Mouse (Mus musculus) kidney, adult 8-10 months (tissue): ENCODE measurements around the gene Map4k3.
"Not testable (repeated sequence)": the region's sequence is repeated elsewhere in the genome, so short reads cannot be mapped to it uniquely, and the experiment has no call there.

Experiments used
- DNase-seq, 2 experiments: peaks; one replicate each; pipeline ENCODE4 v3.0.0; 2022

Gene Map4k3

DNA sequence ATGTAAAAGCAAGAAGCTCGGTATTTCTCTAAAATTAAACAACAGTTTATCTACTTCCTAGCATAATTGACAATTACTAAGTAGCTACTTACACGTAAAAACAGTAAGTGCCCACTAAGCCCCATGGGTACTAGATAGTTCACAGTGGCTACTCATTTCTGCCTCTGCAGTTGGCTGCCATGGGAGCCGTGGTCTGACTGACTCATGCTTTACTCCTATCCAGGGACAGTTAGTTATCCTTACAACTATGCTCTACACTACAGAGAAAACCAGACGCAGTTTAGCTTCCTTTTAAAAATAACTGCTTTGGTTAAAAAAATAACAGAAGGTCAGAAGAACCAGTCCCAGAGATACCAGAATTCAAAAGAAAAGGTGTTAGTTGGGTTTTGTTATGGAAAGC, 106.6 kb downstream of the Map4k3 start:
- DNase-seq, result no peak

DNA sequence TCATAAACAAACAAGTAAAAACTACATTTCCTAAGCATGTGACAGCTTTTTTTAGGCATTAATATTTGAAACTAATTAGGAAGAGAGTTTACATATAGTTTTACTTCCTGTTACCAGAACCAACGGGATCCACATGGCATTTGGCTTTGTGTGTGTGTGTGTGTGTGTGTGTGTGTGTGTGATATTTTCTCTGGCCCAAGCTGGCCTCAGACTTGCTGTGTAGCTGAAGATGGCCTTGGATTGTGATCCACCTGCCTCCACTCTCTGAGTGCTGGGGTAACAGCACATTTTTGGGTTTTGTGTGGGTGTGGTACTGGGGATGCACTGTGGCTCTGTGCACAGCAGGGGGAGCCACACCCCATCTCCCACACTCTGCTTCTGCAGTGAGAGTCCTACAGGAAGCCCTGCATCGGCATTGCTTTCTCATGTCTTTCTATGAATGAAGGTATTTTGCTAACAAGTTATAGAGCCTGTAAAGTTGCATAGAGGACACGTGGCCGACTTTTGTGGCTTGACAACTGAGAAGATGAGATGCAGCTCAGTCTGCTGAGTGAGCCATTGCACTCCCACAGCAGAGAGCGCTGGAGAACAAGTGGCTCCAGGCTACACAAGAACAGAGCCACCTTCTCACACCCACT, 107.4 kb downstream of the Map4k3 start:
- DNase-seq, result peak; percentile 35 to 59

DNA sequence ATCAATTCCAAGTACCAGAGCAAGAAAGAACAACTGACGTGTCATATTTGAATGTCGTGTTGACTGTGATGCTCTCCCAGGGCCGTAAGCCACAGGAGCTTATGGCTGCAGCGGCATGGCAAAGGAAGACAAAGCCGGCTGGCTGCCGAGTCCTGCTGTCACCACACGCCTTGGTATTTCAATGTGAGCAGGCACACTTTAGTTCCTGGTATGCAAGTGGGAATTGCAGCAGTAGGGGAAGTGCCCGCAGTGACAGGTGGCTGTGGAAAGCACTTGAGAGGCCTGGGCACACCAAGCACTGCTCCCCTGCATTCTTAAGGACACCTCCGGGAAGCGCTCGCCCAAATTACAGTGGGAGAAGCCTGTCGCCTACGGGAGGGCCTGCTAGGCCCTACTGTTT, 108.7 kb downstream of the Map4k3 start:
- no peak for DNase-seq

DNA sequence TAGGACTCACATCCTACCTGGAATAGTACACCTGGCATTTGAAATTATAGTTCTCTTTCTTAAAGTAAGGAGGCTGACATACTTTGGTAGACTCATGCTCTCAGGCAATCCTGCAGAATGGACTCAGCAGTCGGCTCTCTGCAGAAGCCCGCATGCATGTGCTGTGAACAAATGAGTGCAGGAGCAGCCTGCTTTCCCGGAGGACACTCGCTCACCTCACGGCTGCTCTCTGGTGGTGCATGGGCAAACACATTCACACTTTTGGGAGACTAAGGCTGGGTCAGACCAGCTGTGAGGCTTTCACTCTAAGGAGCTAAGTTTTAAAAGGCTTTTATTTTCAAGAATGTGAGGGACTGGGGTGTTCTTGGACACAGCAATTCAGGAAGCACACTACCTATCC, 109.4 kb downstream of the Map4k3 start:
- DNase-seq, result no peak

DNA sequence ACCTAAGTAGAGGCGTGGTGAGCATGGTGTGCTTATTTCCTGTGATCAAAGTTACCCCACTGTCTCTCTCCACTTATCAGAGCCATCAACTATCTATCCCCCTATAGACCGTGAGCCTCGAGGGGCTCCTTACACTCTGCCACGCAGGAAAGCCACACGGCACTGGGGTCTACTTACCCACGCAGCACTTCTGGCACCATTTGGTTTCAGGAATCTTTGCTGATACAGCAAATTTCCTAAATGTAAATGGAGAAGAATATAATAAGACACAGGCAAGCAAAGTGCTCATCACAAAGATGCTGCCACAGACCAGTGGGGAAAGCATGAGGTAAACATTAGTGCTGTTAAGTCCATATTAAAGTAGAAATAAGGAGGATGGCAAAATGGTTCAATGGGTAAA, 124.5 kb downstream of the Map4k3 start:
- no peak for DNase-seq

DNA sequence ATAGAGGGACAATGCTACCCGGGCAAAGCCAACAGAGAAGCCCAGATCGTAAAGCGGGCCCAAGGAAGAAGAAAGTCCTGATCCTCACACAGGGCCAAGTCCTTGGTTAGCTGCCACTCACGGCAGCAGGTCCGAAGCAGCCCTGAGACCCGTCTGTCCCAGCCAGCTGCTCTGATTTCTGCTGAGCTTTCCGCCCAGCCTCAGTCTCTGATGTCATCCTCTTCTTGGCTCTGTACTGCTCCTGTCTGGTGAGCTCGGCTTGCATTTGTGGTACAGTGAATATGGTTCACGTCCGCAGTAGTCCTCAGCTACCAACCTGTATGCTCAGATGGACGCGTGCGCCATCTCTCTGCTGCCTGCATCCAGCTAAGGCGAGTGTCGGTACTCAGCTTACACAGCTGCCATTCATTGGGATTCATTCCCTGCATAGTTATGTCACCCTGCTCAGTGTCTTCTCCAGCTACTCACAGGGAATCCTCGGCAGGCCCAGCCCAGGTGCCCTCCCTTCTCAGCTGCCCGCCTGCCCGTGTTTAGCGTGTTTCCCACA, 125.1 kb downstream of the Map4k3 start:
- no peak for DNase-seq

DNA sequence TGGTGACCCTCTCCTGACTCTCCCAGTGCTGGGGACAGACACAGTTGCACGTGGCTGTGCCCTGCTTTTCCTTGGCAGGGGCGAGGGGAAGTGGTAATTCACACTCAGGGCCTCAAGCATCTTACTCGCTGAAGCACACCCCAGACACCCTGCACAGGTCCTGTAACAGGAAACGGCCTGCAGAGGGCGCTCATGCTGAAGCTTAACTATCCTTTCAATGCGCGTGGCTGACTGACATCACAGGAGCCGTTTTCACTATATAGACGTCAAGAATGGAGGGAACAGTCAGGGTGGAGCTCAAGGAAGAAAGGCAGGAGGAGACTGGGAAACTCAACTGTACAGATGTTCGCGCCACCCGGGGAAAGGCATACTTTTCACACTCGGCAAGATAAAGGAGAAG, 126.9 kb downstream of the Map4k3 start:
- DNase-seq, result peak in 1 of 2 experiments; percentile 13

DNA sequence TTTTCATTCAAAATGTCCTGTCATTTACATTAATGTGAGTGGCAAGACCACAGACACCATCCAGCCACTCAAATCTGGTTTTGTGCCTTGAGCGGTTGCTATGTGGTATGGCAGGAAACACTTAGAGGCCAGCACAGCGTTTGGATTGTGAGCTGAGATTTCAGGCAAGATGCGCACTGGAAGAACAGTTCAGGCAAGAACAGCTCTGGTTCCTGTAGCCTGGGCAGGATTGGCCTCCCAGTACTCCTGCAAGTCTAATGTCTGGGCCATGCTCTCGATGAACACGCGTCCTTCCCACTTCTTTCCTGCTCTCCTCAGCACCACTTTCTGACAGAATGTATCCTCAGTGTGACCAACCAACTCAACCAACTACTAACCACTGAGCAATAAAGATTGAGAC, 145.2 kb downstream of the Map4k3 start:
- no peak for DNase-seq

DNA sequence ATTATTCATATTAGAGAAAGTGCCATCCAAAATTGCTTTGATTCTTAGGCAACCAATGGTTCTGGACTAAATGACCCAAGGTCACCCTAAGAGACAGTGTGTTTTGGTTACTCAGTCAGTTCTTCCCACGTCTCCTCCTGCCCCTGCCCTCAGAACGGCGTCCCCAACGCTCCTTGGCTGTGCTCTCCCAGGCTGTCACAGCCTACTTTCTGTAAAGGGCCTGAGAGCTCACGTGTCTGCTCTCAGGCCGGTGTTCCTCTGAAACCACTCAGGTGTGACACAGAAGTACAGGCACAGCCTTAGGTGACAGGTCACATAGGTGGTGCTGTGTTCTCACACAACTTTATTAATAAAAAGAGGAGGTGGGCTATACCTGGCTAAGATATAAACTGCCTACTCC, 148.4 kb downstream of the Map4k3 start:
- DNase-seq, result peak in 1 of 2 experiments; percentile 23

DNA sequence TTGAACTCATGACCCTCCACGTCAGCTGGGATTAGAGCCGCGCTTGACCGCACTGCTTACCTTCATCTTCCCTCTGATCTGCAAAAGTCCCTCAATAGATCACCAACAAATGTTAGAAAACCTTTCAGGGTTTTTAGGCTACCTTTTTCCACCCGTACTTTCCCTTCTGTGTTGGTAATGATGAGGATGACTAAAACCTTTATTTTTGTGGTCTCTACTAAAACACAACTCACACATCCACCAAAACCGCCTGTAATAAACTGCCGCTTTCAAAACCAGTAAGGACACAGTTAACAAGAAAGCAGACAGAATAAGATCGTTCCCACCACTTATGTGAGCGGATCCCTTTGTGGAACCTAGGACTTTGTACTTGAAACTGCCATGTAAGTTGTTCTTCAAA, 149.2 kb downstream of the Map4k3 start:
- DNase-seq, result no peak

DNA sequence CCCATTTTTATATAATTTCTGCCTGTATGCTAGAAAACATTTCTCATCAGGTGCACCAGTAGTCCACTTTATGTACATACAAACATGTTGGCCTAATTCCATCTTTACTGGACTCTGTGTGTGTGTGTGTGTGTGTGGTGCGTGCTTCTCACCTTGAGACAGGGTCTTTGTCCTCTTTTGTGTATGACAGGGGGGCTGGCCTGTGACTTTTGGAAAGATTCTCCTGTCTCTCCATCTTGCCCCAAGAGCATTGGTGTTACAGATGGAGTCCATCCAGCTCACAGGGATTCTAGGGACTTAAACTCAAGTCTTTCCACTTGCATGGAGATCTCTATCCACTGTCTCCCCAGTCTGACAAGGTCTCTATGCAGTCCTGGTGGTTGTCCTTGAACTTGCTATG, 150.2 kb downstream of the Map4k3 start:
- DNase-seq, result no peak

DNA sequence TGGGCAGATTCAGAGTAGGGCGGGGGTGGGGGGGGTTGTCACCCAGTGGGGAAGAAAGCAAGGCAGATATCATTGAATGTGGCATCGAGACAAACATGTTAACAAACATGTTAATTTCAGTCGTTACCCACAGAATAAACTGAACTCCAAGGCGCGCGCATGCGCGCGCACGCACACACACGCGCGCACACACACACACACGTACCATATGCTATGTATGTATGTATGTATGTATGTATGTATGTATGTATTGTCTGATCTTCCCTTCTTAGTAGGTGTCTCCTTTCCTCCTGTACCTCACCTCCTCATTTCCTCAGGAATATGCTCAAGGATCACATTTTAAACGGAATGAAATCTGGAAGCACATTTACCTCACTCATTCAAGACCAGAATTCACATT, 150.6 kb downstream of the Map4k3 start, which contains the start of gene Cdkl4:
Gene Cdkl4, minus strand, starts transcription at position 175 of the 400 bp plus-strand sequence.
- no peak for DNase-seq

DNA sequence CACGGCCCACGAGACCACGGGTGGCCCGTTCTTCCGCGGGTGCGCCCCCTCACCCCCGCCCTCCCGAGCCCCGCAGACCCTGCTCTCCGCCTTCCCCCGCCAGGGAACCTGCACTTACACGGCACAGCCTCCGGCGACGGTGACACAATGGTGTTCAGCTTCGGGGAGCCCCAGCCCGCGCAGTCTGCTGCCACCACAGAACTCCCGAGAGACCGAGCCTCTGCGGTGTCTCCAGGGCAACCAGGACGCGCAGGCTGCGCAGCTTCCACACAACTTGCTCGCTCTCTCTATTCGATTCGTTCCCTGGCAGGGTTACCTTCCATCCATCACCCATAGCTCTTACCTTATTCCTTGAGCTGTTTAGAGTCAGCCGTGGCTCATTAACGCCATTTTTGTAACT, 151.1 kb downstream of the Map4k3 start:
- DNase-seq, result peak in 1 of 2 experiments; percentile 28

DNA sequence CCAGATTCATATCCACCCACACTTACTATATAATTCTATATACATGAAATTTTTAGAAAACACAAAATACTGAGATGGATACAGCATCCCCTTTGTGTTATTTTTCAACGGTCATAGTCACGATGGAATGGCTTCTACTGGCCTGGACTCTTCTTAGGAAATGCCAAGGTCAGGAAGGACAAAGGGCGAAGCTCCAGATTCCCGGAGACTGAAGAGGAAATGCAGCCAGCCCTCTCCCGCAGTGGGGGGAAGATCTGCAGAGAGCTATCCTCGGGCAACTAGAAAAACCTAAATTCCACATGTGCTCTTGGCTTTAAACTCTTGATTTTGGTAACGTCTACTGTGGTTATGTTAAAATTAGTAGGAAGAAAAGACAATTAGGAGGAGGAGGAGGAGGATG, 153.3 kb downstream of the Map4k3 start:
- peak in 1 of 2 experiments; percentile 22 for DNase-seq

DNA sequence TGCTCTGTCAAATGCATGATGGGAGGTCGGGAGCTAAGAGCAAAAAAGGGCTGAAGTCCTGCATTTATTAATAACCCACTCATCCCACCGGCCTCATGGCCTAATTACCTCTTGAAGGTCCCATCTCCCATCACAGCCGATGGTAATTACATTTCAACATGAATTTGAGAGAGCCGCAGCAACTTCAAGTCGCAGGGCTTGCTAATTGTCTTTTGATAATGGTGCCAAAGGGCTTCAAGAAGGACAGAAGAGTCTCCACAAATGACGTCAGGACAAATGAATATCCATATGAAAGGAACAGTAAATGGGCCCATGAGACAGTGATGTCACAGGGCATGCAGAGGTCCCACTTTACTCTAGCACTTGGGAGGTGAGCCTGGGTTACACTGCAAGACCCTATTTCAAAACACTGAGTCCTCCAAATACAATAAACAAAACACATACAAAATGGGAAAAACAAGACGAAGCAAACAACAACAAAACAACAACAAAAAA, 153.8 kb downstream of the Map4k3 start:
- DNase-seq, result no peak

DNA sequence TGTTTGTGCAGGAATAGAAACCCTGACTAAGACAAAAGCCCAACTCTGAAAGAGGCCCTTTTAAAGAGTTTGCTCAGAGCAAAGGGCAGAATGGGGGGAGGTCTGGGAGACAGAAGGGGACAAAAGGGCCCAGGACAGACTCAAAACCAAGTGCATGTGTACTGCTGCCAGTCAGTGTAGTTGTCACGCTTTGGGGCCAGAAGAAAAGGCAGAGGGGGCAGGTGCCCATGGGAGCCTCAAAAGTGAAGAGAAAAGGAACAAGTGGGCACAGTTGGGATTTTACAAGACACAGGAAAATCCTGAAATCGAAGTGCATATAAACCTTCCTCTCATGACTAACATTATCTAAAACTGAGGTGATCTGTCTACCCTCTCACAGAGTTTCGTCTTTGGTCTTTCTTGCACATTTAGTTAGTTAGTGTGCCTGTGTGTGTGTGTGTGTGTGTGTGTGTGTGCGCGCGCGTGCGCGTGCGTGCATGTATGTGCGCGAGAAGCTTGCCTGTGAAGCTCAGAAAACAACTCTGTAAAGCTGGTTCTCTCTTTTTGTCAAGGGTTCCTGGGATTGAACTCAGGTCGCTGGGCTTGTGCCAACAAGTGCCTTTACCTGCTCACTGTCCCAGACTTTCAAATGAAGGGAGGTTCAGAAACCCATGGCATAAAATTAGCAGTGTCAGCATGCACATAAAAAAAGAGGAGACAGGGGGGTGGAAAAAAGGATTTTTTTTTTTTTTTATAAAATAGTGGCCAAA, 155.9 kb downstream of the Map4k3 start:
- DNase-seq, result no peak

DNA sequence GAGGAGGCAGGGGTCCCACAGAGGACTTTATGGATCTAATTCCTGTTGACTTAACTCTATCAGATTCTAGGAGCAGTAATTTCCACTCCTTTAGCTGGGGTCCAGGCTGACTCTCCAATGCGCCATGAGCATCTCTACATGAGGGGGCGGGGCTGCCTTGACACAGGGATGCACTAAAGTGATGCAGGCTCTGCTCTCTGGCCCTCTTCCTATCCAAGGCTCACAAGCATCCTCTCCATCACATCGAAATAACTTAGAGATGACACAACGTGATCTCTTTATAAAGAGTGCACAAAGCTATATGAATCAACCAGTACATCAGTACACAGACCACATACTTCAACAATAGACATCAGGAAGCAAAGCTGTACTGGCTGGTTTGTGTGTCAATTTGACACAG, 156.8 kb downstream of the Map4k3 start:
- DNase-seq, result no peak

DNA sequence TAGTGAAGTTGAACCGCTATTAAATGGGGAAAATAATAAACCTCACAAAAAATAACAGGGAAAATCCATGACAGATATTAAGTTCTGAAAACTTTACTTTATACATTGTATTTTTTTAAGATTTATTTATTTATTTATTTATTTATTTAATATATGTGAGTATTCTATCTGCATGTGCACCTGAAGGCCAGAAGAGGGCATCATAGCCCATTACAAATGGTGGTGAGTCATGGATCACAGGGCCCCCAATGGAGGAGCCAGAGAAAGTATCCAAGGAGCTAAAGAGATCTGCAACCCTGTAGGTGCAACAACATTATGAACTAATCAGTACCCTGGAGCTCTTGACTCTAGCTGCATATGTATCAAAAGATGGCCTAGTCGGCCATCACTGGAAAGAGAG, 158.6 kb downstream of the Map4k3 start:
- DNase-seq, result not testable (repeated sequence)

DNA sequence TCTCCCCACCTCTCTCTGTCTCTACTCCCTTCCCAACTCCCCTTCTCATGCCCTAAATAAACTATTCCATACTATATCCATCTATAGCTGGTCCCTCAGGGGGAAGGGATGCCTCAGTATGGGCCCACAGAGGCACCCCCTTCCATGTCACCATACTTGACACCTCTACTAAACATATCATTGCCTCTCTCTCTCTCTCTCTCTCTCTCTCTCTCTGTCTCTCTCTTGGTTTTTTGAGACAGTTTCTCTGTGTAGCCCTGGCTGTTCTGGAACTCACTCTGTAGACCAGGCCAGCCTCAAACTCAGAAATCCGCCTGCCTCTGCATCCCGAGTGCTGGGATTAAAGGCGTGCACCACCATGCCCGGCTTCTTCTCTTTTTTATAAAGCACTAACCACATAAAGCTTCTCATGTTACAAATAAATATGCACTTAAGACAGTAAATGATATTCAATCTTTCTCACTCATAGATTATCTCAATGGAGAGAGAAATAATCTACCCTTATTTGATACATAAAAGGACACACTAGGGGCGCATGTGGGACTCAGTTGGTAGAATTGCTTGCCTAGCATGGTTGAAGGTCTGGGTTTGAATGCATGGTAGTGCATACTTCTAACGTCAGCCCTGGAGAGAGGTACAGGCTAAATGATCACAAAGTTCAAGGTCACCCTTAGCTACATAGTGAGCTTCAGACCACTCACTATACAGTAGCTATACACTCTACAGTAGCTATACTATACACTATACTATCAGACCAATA, 159.3 kb downstream of the Map4k3 start:
- DNase-seq, result no peak

DNA sequence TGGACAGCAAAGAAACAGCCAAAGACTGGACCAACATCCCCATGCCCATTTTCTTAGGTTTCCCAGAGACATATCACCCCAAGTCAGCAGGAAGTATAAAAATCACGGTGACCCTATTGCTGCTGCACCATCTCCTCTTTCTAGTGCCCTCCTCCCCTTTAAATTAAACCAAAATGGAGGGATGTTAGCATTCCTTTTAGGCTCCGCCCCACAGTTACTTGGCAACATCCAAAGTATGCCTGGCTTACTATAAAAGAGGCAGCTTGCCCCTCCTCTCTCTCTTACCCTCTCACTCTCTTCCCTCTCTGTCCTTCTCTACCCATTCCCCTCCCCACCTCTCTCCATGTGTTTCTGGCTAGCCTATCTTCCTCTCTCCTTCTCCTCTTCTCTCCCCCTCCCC, 159.8 kb downstream of the Map4k3 start:
- DNase-seq, result no peak

DNA sequence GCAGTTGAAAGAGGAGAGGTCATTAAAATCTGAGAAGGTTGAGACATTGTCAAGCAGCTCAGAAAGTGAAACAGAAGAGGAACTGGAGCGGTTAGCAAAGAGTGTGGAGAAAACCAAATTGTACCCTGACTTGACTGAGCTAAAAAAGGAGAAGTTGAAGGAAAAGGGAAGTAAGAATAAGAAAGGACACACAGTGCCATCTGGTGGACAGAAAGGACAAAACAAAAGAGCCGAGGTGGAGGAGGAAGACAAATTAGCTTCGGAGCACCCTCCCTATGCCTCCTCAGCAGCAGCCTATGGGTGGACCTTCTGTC, 163.7 kb downstream of the Map4k3 start:
- DNase-seq, result no peak

DNA sequence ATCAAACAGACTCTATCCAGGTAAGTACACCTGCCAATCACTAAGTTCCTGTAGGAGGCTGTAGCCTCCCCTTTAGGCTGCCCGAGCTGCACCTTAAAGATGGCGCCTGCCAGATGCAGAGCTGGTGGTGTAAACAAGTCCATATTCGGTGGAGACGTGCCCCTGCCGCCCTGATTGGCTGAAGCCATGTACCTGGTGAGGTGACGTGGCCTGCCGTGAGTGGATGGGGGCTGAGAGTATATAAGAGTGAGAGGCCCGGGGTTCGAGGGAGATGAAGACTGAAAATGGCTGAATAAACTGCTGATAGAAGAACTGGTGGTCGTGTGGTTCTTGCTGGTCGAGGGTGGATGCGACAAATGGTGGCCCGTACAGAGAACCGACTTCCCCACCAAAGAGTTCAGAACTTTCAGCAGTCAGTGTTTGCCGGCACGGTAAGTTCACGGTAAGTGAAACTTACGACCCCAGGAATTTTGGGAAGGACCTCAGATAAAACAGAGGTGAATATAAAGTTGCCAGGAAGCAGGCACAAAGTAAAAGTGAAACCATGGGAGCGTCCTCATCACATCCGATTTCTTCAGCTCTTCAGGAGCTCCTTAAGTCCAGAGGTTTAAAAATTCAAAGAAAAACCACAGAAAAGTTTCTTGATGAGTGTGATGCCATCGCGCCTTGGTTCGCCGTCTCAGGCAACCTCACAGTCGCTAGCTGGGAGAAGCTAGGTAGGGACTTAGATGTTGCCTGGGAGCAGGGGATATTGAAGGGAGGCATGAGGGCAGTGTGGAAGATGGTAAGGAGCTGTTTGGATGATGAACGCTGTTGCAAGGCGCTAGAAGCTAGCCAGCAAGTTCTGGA, 164.3 kb downstream of the Map4k3 start:
- DNase-seq, result not testable (repeated sequence)

DNA sequence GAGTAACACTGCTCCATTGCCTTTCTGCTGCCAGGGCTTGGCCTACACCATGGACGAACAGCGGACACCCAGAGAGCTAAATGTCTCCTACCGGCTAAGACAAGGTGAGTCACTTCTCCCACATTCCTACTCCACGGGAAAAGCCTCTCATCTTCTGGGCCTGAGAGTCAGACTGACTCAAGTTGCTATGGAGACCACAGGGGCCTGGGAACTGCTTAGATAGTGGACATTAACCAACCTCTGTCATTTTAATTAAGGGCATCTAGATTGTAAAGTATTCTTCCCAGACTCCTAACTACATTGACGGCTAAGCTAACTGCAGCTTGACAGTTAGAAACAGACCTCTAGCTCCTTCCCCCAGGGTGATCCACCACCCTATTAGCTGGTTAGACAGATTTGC, 165.5 kb downstream of the Map4k3 start:
- DNase-seq, result no peak
